Mouse (Mus musculus): ENCODE measurements around the gene Wwtr1.

Wwtr1 gene

GRCm38 (mm10) chr3:57557408-57557807 lies 18.3 kb downstream of the Wwtr1 start:
- no peak for DNase-seq

DNA sequence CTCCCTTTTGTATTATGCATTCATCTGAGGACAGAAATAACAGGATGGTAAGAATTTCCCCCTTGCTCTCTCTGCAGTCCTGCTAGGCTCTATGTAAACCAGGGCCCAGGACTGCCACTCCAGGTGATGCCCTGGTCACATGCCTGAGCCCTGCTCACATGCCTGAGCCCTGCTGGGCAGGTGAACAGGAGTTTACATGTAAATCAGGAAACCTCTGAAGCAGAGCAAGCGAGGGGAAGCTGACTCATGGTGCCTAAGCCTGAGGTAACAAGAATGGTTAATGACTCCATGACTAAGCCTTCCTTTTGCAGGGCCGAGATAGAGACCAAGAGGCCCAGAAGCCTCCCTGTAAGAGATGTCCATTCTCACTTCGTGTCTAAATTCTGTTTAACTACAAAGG lies 20.1 kb downstream of the Wwtr1 start:
- DNase-seq: no peak

DNA sequence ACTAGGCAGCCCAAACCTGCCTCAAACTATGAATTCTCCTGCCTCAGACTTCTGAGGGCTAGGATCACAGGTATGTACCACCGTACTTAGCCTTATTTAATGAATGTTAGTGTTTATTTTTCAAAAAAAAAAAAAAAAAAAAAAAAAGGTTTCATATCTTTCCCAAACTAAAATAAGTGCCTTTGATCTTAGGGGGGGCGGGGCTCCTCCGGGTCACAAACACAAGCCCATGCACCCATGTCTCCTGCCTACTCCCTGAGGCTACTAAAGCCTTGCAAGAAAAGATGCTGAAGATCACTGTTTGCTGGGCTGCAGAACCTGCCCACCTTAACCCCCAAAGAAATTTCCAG lies 20.8 kb downstream of the Wwtr1 start:
- no peak for DNase-seq

DNA sequence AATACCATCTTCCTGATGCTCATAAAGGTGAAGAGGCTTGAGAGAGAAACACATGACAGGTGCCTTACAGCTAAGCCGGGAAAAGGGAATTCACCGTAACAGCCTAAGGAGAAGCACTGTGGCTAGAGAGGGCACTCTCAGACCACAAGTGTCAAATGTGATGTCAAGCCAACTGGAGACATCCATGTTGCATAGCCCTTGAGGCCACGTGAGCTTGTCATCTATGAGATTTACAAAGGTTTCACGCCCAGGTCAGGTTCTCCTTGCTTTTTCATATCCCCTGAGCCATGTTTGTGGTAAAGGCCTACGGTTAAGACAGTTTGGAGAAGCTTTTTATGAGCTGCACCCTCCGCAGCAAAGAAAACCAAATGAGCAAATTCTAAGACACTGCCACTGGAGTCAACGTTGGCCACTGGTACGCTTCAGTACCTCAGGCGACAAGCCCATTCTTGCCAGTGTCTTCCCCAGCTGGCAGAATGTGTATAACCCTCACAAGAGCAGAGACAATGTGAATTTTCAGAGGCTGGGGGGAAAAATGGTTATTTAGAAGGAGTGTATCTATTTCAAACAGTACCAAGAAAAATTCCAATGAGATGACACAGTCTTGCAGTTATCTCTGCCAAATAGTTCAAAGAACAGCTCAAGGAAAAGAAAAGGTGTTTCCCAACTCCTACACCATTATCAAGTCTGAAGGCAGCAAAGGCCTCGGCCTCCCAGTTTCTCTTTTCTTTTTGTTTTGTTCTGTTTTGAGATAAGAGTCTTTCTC lies 21.4 kb downstream of the Wwtr1 start:
- no peak for DNase-seq

DNA sequence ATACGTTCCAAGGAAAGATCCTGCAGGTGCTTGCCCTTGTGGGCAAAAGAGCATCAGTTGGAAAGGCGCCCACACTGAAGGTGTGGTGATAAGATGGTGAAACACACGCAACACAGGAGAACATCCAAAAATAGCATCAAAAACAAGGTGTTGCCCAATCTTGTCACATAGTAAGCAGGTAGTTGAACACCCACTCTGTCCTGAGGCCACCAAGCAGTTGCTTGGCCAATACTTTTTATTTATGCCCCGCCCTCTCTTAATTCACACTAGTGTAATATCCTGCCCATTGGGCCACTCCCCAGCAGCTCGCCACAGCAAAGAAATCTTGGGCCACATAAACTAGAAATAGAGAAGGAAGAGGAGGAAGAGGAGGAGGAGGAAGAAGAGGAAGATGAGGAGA lies 22.6 kb downstream of the Wwtr1 start:
- DNase-seq: no peak

GRCm38 (mm10) chr3:57551210-57551609 lies 24.5 kb downstream of the Wwtr1 start:
- DNase-seq: no peak

GRCm38 (mm10) chr3:57550468-57551185 lies 25.1 kb downstream of the Wwtr1 start:
- DNase-seq: no peak

DNA sequence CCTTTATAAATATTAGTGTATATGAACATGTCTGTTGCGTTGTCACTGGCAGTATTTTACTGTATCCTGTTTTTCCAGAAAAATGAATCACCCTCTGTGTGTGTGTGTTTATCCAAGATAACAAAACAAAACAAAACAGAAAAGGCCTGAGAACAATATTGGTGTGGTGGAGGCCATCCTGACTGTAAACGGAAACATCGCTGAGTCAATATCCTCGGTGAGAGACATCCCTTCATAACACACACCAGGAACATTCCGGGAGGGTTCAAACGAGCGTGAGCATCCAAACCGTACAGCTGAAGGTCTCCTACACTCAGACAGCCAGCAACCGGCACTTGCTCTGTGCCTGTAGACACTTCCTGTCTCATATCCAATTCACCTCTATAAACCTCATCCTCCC lies 31.6 kb downstream of the Wwtr1 start:
- no peak for DNase-seq

GRCm38 (mm10) chr3:57542848-57543380 lies 32.8 kb downstream of the Wwtr1 start:
- DNase-seq: no peak

GRCm38 (mm10) chr3:57541205-57541604 lies 34.5 kb downstream of the Wwtr1 start:
- DNase-seq: no peak

DNA sequence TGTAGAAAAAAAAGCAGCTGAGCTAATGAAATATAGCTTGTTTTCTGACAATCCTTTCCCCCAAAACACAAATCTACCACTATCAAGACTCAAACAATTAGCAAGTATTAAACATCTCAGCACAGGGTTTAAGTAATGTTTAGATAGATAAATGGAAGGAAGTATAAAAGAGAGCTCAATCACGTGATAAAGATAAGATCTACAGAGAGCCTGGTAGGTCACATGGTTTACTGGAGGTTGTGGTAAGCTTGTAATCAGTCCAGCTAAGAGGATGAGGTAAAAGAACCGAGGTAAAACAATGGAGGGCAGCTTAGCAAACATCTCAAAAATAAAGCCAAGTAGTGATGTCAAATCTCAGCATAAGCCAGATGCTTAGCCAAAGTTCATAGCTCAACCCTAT lies 35.2 kb downstream of the Wwtr1 start:
- no peak for DNase-seq

DNA sequence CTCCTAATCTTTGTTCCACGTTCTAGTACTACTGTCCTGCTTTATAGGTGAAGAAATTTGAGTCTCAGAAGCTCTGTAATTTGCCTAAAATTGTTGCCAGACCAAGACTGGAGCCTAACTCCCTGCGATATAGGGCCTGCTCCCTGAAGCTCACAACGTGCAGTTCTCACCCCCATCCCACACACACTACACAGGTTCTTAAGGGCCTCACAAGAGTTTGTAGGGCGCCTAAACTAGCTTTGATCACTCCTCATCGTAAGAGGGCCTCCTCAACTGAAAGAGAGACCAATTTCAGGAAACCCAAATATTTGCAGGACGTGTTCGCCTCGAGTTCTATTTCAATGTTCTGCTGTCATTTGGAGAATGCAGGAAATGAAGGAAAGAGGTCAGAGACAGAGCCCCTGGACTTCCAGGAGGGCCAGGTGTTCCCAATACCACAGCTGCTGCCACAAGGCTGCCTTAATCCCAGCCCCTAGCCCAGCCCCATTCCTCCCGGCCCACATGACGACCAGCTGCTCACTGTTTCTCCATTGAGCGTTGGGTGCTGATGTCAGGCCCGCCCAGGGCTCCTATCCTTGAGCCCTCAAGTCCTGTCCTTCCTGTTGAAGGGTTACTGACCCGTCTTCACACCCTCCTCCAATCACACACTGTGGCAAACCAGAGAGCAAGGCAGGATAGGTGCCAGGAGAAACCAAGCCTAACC lies 40.1 kb downstream of the Wwtr1 start:
- DNase-seq: no peak

DNA sequence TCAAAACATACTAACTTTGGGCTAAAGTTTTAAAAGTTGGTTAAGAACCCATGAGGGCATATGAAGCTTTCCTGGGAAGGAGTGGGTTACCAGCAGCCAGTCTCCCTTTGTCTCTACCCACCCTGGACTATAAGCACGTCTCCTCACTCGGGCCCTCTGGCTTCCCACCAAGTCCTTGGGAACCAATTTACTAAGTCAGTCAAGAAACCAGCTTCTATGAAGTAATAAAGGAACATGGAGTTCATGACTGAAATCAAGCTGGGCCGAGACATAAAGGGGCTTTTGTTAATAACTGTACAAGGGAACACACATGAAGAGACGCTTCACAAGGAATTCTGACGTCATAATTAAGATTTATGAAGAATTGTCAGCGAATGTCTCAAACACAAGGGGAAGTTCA lies 41.3 kb downstream of the Wwtr1 start:
- no peak for DNase-seq

GRCm38 (mm10) chr3:57533876-57534275 lies 41.8 kb downstream of the Wwtr1 start:
- no peak for DNase-seq

DNA sequence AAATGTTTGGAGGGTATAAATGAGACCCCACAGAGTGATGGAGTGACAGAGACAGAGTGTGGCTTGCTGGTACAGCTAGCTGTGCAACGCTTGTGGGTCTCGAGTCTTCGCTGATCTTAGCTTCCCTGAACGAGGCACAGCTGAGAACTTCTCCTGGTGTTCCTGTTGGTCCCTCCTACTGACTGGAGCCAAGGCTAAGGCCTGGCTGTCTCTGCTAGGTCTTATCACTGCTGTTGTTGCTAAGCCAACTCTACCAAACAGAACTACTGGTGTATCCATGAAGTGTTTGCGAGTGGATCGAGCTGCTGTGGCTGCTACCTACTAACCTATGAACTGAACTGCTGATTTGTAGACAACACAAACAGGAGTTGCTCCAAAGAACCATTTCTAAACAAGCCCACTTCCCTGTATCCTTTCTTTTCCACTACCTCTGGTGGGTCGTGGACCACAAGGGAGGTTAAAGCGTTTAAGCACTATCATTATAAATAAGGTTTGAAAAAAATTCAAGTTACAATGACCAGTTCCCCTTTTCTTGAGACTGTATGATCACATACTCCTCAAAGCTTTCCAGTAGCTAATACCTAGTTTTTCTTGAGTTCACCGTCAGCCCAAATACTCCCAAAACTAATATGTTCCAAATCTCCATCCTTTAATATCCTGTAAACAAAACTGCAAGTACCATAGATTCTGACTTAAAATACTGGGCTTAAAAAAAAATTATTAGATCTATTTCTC lies 42.6 kb downstream of the Wwtr1 start:
- DNase-seq: no peak

DNA sequence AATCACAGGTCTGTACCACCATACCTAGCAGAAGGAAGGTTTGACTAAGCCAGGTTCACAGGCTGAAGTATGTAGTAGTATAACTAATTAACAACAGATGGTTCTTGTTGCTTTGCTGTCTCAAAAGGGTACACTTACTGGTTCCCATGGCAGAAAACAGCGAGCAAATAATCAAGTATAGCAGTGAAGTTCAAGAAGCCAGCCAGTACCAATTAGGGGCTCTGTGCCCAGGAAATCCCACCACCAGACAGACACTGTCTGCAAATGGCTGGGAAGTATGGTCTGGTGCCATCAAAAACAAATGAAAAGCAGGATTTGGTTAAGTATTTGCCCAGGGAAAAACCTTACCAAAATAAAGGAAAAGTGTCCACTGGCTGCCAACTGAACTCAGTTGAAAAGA lies 44.9 kb downstream of the Wwtr1 start:
- no peak for DNase-seq

DNA sequence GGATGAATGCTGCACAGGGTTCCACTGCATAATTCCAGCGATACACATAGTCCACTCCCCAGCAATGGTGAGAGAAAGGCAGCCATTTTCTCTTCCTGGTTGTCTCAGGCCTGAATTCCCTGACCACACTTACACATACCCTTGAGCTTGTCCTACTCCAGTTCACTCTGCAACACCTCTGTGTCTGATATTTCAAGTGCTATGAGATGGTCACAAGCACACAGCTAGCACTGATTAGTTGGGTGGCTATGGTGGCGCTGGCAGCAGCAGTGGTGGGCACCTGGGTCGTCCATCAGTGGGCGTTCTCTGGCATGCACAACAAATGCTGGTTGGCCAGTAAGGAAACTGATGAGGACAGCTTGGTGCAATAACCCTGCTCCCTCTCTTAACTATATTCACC lies 45.5 kb downstream of the Wwtr1 start:
- DNase-seq: no peak

DNA sequence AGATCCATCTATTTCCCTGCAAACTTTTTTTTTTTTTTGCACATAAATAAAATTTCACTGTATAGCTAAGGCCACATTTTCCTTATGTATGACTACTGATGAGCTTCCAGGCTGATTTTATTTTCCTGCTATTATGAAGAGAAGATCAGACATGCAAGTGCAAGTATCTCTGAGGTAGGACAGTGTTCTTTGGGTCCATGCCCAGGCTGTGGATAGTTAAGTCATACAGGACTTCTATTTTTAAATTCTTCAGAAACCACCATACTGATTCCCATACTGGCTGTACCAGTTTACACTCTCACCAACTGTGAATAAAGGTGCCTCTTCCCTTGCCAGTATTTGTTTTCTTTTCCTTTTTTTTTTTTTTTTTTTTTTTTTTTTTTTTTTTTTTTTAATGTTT lies 48.6 kb downstream of the Wwtr1 start:
- DNase-seq: no peak

- no peak for DNase-seq
Observed at GRCm38 (mm10) chr3:57523093-57523492, 52.6 kb downstream of the Wwtr1 start.

DNA sequence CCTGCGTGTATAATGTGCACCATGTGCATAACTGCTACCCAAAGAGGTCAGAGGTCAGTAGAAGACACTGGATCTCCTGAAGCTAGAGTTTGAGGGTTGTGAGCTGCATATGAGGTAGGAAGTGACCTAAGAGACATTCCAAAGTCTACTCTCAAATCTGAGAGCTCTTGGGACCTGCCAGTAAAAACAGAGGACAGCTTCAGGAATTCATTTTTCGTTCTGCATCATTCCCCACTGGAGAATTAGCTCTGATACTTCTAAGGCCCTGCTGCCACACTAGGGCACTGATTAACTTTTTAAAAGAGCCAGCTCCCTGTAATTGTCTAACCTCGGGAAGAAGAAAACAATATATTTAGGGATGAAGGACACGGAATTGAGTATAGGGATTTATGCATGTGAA lies 53.8 kb downstream of the Wwtr1 start:
- no peak for DNase-seq

GRCm38 (mm10) chr3:57519995-57520394 lies 55.7 kb downstream of the Wwtr1 start:
- no peak for DNase-seq

GRCm38 (mm10) chr3:57516146-57516545 lies 59.6 kb downstream of the Wwtr1 start:
- no peak for DNase-seq

- no peak for DNase-seq
Observed at GRCm38 (mm10) chr3:57515044-57515443, 60.7 kb downstream of the Wwtr1 start.

Measured in cerebellum, adult 18-20 months (tissue).